Mouse (Mus musculus) heart, postnatal 0 days (tissue): ENCODE results near the gene Slc44a4.

Source experiments
- CTCF ChIP-seq: IDR thresholded peaks from 2 replicates; pipeline ENCODE4 v1.5.1; 2016; ENCODE audit warnings: antibody characterized with exemption, control low read depth, low read depth
- EP300 ChIP-seq: IDR thresholded peaks from 2 replicates; pipeline ENCODE4 v1.6.1; 2016; ENCODE audit warnings: antibody characterized with exemption, low read depth

GRCm38 (mm10) chr17:34977000-34977399 is 62.7 kb downstream of the Slc44a4 start:
- no peak for TF ChIP-seq CTCF
- TF ChIP-seq EP300 = no peak
